Mouse (Mus musculus) left cerebral cortex, postnatal 36 days (tissue): Measurements from ENCODE around the gene Polr3e. TPM values are rescaled to one million over a fixed set of nuclear protein-coding genes. Genes with fewer than 3 reads are reported as not detected.
"Not testable (repeated sequence)": the region's sequence is repeated elsewhere in the genome, so short reads cannot be mapped to it uniquely, and the experiment has no call there.

ENCODE experiments used
- DNase-seq, 2 experiments: peaks; one replicate each; pipeline ENCODE4 v3.0.0; 2021 to 2022; ENCODE audit warnings: low spot score in 2 of 2, mixed read lengths in 1 of 2
- intact Hi-C: fragments of 180-260 bp; cut with DNase I; formaldehyde crosslinking; loops from one replicate; pipeline ENCODE4 v1.15.1; 2025
- total RNA-seq, 2 experiments: library from RNA; stranded (reverse); gene quantifications; 2 replicates each; pipeline ENCODE4 v1.2.3; 2021

Gene Polr3e
- total RNA-seq, 2 experiments from 2014 or later: 27.8 to 28.0 TPM

- no peak for DNase-seq
- intact Hi-C loops: no loop called here
These were observed 45.6 kb downstream of the Polr3e start for GRCm38 (mm10) chr7:120963126-120963525.

- intact Hi-C loops: no loop called here
These were observed 51.7 kb downstream of the Polr3e start for GRCm38 (mm10) chr7:120969221-120969620.

GRCm38 (mm10) chr7:120970112-120970511 lies 52.6 kb downstream of the Polr3e start:
- no peak for DNase-seq
- intact Hi-C loops: no loop called here

More at GRCm38 (mm10) chr7:120969221-120969620, 51.7 kb downstream of the Polr3e start:
- DNase-seq: no peak

- DNase-seq, intact Hi-C loops: not testable (repeated sequence)
These were observed 54.9 kb downstream of the Polr3e start for GRCm38 (mm10) chr7:120972471-120972870.

- DNase-seq: no peak
- intact Hi-C loops: no loop called here
These were observed 56.5 kb downstream of the Polr3e start for GRCm38 (mm10) chr7:120974001-120974400.

GRCm38 (mm10) chr7:120977063-120977462 lies 59.5 kb downstream of the Polr3e start:
- DNase-seq: no peak
- intact Hi-C loops: no loop called here

- intact Hi-C loops: no loop called here
- no peak for DNase-seq
These were observed 62.5 kb downstream of the Polr3e start for GRCm38 (mm10) chr7:120980041-120980440.

- intact Hi-C loops: no loop called here
- DNase-seq: peak; percentile 10 to 32
These were observed 63.7 kb downstream of the Polr3e start for GRCm38 (mm10) chr7:120980931-120981924.

- intact Hi-C loops: no loop called here
These were observed 64.8 kb downstream of the Polr3e start, which contains the start of the genes Cdr2 and Mfsd13b for GRCm38 (mm10) chr7:120982200-120982841. TSS of gene Cdr2 (minus strand) at chr7:120982312. TSS of gene Mfsd13b (plus strand) at chr7:120982509.

GRCm38 (mm10) chr7:120982968-120983367 lies 65.4 kb downstream of the Polr3e start:
- no peak for DNase-seq
- intact Hi-C loops: no loop called here

More at GRCm38 (mm10) chr7:120982200-120982841, 64.8 kb downstream of the Polr3e start, which contains the start of the genes Cdr2 and Mfsd13b:
- DNase-seq: peak; percentile 93 to 95

GRCm38 (mm10) chr7:120991191-120991590 lies 73.6 kb downstream of the Polr3e start:
- intact Hi-C loops: no loop called here
- no peak for DNase-seq

Other genes starting within 250 kb of the Polr3e start
- gene Pdzd9, start 247.4 kb upstream of the Polr3e start, total RNA-seq: not detected
- 10 to 100 TPM; 80.7 to 84.6 TPM for gene Mosmo, start 240.1 kb upstream of the Polr3e start, total RNA-seq
- gene Vwa3a, start 178.4 kb upstream of the Polr3e start, total RNA-seq: 10 to 100 TPM; 14.6 to 17.6 TPM
- gene Gm5737, start 105.4 kb upstream of the Polr3e start, total RNA-seq: not detected
- gene Eef2k, start 74.9 kb upstream of the Polr3e start, total RNA-seq: 10 to 100 TPM; 27.9 to 32.0 TPM
- gene Cdr2, start 64.6 kb downstream of the Polr3e start, total RNA-seq: 1 to 10 TPM; 7.9 TPM
- under 1 TPM in 1 of 2 experiments, not detected in 1; 0.54 TPM for gene Mfsd13b, start 64.8 kb downstream of the Polr3e start, total RNA-seq
- gene Mettl9, start 116.7 kb downstream of the Polr3e start, total RNA-seq: 10 to 100 TPM; 84.2 to 91.5 TPM
- under 1 TPM; 0.15 to 0.54 TPM for gene Igsf6, start 156.8 kb downstream of the Polr3e start, total RNA-seq
- gene Otoa, start 163.9 kb downstream of the Polr3e start, total RNA-seq: 1 to 10 TPM in 1 of 2 experiments, under 1 TPM in 1; 0.25 to 1.1 TPM